Mouse (Mus musculus): ENCODE measurements around the gene Gm45717. TPM values are rescaled to one million over a fixed set of nuclear protein-coding genes. Genes with fewer than 3 reads are reported as not detected.
"Not testable (repeated sequence)": the region's sequence is repeated elsewhere in the genome, so short reads cannot be mapped to it uniquely, and the experiment has no call there.

Gene Gm45717
- not detected for total RNA-seq (2021)
- long read RNA-seq, experiment 1 = 0 reads
- long read RNA-seq, experiment 2, partial matches to known transcripts = 0 of 1 reads
- long read RNA-seq, experiment 2, other reads (novel, unspliced or antisense) = 1 of 1 reads

DNA sequence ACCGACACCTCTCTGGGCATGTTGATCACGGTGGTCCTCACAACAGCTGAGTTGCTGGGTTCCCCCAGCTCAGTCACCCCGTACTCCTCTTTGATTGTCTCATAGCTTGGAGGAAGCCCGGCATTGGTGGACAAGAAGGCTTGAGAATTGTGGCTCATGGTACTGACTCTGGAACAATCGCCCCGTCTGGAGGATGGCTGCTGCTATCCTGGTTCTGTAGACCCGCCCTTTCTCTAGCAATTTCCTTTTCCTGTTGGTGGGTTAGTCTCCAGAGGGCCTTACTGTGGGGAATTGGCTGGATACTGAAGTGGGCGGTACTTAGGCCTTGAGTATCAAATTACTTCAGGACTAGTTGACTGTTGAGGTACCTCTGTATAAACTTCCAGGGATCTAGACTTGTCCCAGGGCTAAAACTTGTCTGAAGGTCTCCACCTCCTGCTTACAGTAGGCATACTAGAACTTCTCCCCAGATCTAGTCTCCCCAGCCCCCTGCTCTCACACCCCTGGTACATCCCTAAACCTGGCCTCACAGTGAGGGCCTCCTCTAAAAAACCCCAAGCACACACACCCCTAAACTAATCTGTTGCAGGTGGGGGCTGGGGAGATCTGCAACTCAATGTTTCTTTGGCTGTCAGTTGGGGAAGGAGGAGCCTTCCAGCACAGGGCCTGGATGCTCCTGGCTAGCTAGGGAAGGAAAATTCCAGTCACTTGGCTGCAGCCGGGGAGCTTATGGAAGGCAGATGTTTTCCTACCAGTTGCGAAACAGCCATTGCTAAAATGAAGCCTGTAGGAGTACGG is at the start of gene Gm45717, which contains the start of gene Ifitm2:
Gene Gm45717 (minus strand): TSS at position 180 of the 798 bp plus-strand sequence.
Gene Ifitm2 (minus strand): TSS at position 230 of the 798 bp plus-strand sequence.
- peak; percentile 94 to 97 for DNase-seq

DNA sequence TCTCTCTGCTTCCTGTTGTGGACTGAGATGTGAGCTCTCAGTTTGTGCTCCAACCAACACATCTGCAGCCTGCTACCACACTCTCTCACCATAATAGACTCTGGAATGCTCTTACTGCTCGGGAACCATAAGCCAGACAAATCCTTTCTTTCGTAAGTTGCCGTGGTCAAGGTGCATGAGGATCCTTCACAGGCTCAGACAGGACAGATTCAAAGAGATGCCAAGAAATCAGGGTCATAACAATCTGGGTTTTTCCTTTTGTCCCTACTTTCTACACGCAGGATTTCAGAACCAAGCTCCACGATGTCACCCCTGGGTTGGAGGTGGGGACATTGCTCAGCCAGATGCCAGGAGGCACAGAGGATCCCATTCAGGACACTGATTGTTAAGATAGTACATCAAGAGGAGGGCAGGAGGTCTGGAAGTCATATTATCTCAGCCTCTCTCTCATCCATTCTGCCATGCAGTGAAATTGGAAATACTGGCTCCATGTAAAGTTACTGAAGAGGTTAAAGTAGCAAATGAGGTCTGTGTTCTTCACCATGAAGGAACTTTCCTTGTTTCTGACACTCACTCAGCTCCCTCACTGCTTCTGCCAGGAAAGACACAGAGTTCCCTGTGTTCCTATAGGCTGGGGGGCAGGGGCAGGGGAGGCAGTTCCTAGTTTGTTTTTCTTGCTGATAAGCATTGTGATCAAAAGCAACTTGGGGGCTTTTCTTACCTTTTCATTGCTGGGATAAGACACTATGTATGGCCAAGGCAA is 47.7 kb upstream of the Gm45717 start:
- DNase-seq = no peak

DNA sequence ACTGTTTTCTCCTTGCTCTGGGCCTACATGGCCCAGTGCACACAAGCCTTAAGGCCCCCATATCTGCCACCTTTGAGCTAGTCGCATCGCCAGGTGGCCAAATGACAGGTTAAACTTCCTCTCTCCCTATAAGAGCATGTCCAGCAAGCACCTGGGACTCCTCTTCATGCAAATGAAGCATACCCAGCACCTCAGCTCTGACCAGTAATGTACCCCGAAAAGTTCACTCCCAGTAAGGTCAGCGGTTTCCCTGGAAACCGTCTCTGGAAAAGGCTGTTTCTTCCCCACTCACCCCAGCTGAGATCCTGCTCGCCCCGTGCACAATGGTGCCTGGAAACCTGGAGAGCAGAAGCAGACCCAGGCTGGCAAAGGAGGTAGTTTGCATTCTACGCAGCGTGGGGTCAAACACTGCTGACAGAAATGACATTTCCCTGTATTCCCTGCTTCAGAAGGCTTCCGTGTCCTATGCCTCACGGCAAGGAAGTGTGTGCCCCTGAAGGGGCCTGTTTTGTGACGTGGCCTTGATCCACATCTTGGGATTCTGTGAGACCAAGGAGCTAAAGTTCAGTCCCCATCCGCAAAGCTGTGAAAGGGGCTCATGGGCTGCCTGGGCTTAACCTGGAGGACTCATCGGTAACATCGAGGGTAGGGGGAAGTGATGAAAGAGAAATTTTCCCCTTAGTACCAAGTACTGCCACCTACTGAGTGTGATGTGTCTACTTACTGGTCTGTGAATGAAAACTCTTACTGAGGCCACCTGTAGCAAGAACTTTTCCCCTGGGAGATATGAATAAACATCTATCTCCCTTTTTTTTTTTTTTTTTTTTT is 45.4 kb upstream of the Gm45717 start:
- no peak for DNase-seq

DNA sequence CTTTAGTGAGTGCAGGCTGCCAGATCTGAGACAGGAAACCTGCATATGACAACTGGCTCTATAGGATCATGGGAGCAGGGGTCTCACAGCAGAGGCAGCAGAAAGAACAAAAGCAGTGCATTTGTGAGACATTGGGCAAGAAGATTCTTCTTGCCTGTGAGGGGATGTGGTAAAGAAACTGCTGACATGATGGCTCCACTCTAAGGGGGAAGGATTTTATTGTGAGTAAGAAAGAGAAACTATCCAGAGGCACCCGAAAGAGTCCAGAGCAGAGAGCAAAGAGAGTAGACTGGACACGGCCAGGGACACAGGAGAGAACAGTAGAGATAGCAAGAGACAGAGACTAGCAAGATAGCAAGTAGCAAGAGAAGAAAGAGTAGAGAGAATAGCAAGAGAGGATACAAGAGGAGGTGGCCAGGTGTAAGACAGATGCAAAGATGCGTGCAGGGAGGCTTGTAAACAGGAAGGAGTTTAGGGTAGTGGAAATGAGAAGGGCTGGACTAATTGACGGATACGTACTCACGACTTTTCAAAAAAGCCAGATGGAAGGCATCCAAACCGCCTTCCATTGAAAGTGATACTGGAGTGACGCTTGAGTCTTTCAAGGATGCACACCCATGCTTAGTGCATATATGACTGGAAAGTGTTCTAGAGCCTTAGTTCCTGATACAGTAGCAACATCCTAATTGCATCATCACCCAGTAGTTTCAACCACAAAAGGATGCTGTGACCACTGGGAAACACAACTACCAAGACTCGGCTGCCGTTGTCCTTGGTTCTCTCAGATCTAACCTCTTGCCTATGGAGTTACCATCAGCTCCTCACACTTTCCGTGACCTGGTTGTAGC is 43.3 kb upstream of the Gm45717 start:
- DNase-seq = no peak

DNA sequence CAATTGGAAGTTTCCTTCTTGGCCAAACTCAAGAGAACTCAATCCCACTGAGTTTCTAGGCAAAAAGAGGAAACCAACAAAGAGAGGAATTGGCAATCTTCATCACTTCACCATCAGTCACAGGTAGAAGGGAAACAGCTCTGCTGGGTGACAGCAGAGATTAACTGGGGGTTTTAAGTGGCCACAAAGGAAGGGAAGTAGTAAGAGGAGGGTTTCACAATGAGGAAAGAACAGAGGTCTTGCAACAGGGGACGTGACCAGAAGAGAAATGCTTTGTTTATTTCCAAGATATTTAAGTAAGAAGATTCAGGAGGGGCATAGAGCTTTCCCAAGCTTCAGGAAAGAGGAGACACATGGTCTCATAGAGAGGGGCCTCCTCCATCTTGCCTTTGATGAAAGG is 42.1 kb upstream of the Gm45717 start:
- no peak for DNase-seq

DNA sequence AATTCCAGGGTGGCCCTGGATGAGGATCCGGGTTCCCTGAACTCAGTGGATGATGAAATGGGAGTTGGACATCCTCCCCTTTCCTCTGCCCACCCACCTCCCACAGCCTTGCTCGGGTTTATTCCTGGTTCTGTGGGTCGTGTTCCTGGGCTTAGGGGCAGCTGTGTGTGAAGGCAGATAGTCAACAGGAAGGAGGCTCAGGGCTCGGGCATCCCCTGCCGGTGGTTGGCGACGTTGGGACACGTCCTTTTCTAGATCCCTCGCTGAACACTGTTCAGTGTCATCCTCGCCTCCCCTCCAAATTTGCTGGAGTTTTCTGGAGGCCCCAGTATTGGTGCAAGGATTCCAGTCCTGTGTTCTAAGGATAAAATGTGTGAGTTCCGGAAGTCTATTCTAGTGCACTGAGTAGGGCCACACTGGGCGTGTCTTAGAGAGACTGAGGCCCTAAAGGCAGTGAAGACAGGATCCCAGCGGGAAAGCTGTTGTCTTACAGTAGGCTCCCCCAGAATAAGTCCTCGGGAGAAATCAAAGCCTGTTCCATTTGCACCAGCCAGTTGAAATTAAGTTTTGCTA is 35.5 kb upstream of the Gm45717 start:
- DNase-seq = no peak

DNA sequence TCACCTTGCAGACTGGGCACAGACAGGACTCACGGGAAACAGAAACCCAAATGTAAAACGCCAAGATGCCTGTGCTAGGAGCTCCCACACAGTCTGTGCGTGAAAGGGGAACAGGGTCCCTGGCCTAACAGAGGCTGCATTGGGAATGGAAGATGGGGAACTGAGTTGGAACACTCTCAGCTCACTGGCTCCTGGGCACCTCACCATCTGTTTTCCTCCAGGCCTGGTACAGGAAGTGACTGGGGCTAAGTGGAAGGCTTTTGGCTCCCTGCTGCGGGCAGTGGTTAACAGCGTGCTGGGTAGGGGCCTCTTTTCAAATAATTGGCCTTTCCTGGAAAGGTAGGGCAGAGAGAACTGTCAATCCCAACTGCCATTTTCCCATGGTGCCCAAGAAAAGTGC is 34.9 kb upstream of the Gm45717 start:
- no peak for DNase-seq

DNA sequence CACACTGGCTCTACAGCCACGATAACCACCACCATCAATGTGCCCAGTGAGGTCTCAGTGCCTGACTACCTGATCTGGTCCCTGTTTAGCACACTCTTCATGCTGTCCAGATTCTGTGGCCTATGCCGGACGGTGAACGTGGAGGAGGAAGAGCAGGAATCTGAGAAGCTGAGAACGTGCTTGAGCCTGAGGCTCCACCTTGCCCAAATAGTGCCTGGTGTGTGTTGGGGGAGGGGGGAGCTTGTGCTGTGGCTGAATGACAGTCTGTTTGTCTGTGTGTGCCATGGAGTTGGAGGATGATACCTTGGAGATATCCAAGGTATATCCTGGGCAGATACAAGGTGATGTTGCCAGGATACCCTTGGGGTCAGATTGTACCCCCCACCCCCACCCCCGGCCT is 34.4 kb upstream of the Gm45717 start:
- no peak for DNase-seq

DNA sequence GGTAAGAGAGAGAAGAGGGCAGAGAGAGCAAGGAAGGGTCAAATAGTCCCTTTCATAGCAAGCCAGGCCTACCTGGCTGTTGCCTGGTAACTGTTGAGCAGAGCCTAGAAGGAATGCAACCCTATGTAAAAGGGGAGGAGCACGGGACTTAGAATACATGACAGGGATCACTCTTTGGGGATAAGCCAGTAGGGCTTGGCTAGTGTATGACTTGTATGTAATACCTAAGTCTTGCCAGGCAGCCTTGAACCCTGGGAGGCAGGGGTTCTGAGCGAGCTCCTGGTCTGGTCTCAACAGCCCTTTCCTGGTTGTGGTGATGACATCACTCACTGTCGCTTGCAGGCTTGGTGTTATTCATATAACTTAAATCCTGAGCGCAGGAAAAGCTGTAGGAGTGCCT is 33.3 kb upstream of the Gm45717 start:
- DNase-seq = no peak

DNA sequence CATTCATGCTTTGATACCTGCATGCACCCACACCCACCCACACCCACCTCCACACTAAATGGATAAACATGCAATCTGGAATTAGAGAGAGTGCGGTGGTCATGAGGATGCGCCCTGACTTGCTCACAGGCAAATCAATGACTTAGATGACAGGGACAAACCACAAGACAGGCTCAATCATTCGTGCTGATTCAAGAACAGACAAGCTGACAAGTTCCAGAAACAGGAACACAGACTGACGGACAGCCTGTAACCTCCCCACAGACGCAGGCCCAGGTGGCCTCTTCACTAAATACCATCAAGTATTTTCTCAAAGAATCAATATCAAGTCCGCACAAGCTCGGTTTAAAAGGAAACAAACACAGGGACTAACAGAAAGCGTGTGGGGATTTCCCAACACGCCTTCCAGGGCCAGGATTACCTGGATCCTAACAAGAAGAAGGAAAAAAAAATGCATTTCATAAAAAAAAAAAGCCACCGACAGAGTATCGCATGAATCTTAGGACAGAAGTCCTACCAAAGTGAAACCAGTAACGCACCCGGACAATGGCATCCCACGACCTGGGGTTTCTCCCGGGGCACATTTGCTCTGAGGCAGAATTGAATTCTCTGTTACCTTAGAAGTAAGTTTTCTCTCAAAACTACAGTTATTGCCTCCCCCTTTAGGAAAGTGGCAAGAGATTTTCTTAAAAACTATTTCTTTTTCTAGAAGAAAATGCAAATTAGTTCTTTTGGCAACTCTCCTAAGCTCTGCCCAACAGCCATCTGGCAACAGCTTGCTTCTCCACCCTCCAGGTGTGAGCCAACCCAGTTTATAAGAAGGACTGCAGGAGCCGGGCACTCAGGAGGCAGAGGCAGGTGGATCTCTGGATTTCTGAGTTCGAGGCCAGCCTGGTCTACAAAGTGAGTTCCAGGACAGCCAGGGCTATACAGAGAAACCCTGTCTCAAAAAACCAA is 31.7 kb upstream of the Gm45717 start:
- no peak for DNase-seq

DNA sequence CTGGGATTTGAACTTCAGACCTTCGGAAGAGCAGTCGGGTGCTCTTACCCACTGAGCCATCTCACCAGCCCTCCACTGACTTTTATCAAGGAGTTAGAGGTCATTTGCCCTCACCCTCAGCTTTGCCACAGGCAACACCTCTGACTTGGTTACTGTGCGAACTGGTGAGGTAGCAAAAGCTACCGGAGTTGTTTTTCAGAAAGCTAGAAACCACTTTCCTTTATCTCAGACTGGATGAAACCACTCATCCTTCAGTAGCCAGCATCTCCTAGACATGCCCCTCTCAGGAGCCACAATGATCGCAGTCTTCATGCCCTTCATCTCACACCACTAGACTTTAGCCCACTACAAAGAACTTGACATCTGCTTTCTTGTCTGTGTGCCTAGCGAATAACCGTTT is 27.2 kb upstream of the Gm45717 start:
- DNase-seq = no peak

DNA sequence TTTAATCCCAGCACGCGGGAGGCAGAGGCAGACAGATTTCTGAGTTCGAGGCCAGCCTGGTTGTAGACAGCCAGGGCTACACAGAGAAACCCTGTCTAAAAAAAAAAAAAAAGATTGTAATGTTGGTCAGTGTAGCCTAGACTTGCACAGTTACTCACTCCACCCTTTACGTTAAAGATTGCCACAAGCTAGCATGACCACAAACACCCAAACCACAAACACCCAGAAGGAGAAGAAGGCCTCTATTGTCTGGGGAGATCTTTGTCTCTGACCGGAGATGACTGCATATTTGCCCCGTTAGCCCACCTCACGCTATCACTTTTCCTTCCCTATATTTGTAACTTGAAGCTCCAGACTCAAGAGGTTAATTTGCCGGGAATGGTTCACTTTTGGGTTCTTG is 26.0 kb upstream of the Gm45717 start:
- DNase-seq = no peak

DNA sequence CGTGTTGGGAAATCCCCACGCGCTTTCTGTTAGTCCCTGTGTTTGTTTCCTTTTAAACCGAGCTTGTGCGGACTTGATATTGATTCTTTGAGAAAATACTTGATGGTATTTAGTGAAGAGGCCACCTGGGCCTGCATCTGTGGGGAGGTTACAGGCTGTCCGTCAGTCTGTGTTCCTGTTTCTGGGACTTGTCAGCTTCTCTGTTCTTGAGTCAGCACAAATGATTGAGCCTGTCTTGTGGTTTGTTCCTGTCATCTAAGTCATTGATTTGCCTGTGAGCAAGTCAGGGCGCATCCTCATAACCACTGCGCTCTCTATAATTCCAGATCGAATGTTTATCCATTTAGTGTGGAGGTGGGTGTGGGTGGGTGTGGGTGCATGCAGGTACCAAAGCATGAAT is 21.0 kb upstream of the Gm45717 start:
- DNase-seq = not testable (repeated sequence)

DNA sequence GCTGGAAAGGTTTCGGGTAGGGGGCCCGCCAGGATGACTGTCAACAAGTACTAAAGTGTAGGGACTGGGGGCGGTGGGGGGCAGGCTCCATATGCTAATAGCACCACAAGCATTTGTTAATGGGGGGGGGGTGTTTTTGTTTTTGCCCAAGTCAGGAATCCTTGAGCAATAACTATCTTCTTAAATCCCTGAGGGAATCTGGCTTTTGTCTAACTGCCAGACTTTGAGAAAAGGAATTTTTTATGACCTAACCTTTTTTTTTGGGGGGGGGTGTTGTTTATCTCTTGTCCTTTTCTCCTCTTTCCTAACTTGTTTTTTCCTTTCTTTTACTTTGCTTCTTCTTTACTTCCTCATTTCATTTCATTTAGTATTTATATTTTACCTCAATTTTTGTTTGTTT is 19.7 kb upstream of the Gm45717 start:
- peak in 1 of 2 experiments; percentile 27 for DNase-seq

DNA sequence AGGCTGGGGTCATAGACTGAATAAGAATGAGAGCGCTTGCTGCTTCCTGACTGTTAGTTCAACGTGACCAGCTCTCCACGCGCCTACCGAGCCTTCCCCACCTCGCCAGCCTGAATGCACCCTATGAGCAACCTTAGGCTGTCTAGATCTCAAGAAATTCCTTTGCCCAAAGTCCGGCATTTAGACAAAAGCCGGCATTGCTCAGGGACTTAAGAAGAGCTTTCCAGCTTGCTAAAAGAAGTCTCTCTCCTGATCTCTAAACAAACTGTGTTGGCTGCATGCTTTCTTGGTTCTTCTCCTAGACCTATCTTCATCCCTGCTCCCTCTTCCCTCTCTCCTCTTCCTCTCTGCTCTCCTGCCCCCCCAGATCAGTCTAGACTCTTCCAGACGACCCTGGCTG is 19.2 kb upstream of the Gm45717 start:
- peak in 1 of 2 experiments; percentile 22 for DNase-seq

DNA sequence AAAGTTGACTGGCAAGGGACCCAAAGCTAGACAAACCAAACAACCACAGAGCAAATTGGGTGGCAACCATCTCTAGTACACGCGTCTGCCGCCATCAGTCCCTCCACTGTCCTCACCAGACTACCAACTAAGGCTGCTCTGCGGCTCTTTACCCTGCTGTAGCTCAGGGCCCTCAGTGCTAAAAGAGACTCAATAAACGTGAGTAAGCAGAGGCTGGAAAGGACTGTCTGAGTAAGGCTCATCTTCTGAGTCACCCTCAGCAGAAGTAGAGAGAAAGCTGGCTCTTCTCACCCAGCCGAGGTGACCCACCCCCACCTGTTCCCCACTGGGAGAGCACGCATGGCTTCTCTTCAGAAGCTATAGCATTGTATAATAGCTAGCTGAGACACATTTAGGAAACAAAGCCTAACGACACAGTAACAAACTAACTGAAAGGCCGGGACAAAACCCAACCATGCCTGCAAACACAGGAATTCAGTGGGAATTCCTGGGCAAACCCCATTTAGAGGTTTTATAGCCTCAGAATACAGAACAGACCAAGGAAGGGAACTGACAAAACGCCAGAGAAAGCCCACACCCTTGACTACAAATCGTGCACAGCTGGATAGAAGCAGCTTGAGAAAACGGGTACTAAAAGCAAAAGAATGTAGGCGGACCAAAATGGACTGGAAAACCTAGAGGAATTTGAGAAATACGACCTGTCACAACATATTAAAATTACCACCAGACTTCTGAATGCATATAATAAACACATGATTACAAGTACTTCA is 17.8 kb upstream of the Gm45717 start:
- no peak for DNase-seq

DNA sequence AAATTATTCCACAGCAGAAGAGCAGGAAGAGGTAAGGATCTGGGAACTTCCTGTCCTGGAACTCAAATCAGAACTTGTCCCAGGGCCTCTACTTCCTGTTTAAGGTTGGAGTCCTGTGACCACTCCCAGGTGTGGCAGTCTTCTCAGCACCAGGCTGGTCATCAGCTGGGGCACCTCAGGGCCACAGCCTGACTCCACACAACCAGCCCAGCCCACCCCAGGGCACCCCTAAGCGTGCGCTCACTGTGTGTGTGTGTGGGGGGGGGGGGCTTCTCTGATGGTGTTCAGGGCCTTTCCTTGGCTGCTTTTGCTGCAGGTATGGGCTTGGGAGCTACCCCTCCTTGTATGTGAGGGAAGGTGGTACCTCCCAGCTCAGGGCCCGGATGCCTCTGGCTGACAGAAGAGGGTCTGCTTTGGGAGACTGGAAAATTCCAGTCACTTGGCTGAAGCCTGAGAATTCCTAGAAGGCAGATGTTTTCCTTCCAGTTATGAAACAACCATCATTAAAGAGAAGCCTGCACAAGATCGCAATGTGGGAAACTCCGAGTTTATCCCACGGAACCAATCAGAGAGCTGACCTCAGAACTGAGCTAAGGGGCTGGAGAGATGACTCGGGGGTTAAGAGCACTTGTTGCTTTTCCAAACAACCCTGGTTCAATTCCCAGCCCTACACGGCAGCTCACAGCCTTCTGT is 15.9 kb upstream of the Gm45717 start:
- DNase-seq = peak; percentile 64 to 74

DNA sequence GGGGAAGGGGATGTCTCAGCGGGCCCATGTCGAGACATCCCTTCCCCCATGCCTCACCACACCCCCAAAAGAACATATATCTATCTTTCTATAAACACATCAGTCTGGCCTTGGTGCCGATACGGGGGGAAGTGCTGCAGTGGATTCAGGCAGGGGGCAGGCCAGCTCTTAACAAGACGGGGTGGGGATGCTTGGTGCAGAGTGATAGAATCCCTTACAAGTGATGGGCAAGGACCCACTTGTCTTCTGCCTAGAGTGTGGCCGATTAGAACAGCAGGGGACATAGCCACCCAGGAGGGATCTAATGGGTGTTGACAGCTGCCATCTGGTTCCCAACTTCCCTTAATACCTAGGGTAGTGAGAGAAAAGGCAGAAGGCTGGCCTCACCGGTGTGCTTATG is 15.2 kb upstream of the Gm45717 start:
- DNase-seq = no peak
